Mouse (Mus musculus) heart, embryonic 14.5 days (tissue): ENCODE measurements around the gene Gpbar1. TPM values are rescaled to one million over a fixed set of nuclear protein-coding genes. Genes with fewer than 3 reads are reported as not detected.

Experiments
- ATAC-seq: fragments of 200-750 bp; cut with Nextera tagmentation; 2 replicates; pipeline ENCODE4 v1.8.0; 2017; ENCODE audit warnings: low read depth, moderate TSS enrichment; ENCODE audit not compliant: insufficient number of reproducible peaks, insufficient read depth, low FRiP score
- H3K27ac ChIP-seq, 2 experiments: fragments of 200-500 bp in 1 of 2; fragments of 300-500 bp in 1 of 2; sonication (generic) in 1 of 2; replicated peaks in 1 of 2; 2 replicates each; pipeline ENCODE4 v1.5.1; 2012 to 2014; ENCODE audit warnings: low read depth in 2 of 2, low read length in 2 of 2, control low read depth in 1 of 2, mild to moderate bottlenecking in 1 of 2, mixed read lengths in 1 of 2; ENCODE audit not compliant: control insufficient read depth in 1 of 2, insufficient read depth in 1 of 2
- H3K27me3 ChIP-seq: fragments of 300-500 bp; sonication (generic); 2 replicates; pipeline ENCODE4 v1.6.1; 2014; ENCODE audit warnings: mild to moderate bottlenecking, low read length, control low read depth; ENCODE audit not compliant: control insufficient read depth, insufficient read depth
- H3K36me3 ChIP-seq: fragments of 300-500 bp; sonication (generic); 2 replicates; pipeline ENCODE4 v1.6.1; 2014; ENCODE audit warnings: mild to moderate bottlenecking, control low read depth, low read length, mixed read lengths; ENCODE audit not compliant: control insufficient read depth, insufficient read depth
- H3K4me1 ChIP-seq, 2 experiments: fragments of 200-500 bp in 1 of 2; fragments of 300-500 bp in 1 of 2; sonication (generic) in 1 of 2; 2 replicates each; pipeline ENCODE4 v1.6.1; 2012 to 2014; ENCODE audit warnings: low read length in 2 of 2, control low read depth in 1 of 2, mixed read lengths in 1 of 2; ENCODE audit not compliant: control insufficient read depth in 2 of 2, insufficient read depth in 2 of 2
- H3K4me2 ChIP-seq: fragments of 300-500 bp; sonication (generic); 2 replicates; pipeline ENCODE4 v1.6.1; 2014; ENCODE audit warnings: mild to moderate bottlenecking, low read length
- H3K4me3 ChIP-seq, 2 experiments: fragments of 200-500 bp in 1 of 2; fragments of 300-500 bp in 1 of 2; sonication (generic) in 1 of 2; 2 replicates each; pipeline ENCODE4 v1.5.1; 2012 to 2014; ENCODE audit warnings: low read length in 2 of 2, mild to moderate bottlenecking in 2 of 2, control low read depth in 1 of 2, low read depth in 1 of 2, moderate library complexity in 1 of 2; ENCODE audit not compliant: control insufficient read depth in 1 of 2, insufficient read depth in 1 of 2
- H3K9ac ChIP-seq: fragments of 300-500 bp; sonication (generic); 2 replicates; pipeline ENCODE4 v1.6.1; 2014; ENCODE audit warnings: mild to moderate bottlenecking, low read length
- H3K9me3 ChIP-seq: fragments of 300-500 bp; sonication (generic); 2 replicates; pipeline ENCODE4 v1.6.1; 2016; ENCODE audit warnings: low read length, control low read depth; ENCODE audit not compliant: control insufficient read depth
- WGBS: fragments of 180-500 bp; shearing (Covaris S2); extraction: QIAGEN DNeasy Blood & Tissue Kit; methylation state at CpG from one replicate; pipeline ENCODE4 v1.1.7; 2014; 5-methylcytosine and 5-hydroxymethylcytosine counted together
- polyA plus RNA-seq: library from polyadenylated mRNA; unstranded; fragments of >200 nt; fragmentation: Nextera tagmentation; extraction: Ambion mirVana; gene quantifications from 2 replicates; pipeline ENCODE4 v1.2.1, GENCODE M21; 2014

Gene Gpbar1
- polyA plus RNA-seq, 1 experiment from 2014 or later, result 0.69 TPM

DNA sequence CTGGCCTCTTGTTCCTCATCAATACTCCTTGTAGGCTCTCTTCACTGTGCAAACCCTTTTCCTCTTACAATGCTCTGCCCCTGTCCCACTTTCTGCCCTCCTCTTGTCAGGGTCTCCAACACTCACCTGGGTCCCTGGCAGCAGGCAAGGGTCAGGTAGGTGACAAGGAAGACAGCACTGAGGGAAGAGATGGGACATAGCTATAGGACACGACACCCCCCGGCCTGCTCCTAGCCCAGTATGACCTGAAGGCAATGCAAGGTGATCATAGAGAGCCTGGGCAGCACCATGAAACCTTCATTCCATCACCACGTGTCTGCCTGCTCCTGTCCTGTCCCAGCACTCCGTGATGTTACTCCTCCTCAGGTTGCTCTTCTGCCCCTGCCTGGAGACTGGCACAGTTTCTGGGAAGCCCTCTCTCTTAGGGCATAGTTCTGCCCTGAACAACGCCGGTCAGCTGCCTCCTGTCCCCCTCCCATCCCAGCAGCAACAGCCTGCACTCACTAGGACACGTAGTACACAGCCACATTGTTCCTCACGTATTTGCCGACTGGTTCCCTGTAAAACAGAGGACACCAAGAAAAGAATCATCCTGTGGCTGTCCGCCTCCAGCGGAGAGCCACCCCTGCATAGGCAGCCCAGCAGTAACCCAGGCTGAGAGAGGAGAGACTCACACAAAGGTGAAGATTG is 14.1 kb downstream of the Gpbar1 start:
- no peaks in the 10 kb centered on the region for H3K9me3 ChIP-seq
- H3K4me2 ChIP-seq, result no peak overlapping the region
- no peak overlapping the region for H3K9ac ChIP-seq
- peaks cover 72 to 88% of the 10 kb centered on the region in 2 experiments for H3K4me1 ChIP-seq
- ATAC-seq, result no peak
- H3K27ac ChIP-seq, result no peak overlapping the region
- H3K27me3 ChIP-seq, result no peaks in the 10 kb centered on the region
- no peak overlapping the region for H3K4me3 ChIP-seq
- peaks cover 65% of the 10 kb centered on the region for H3K36me3 ChIP-seq
- WGBS, result 82% methylated on average over 11 of the region's 11 CpGs

DNA sequence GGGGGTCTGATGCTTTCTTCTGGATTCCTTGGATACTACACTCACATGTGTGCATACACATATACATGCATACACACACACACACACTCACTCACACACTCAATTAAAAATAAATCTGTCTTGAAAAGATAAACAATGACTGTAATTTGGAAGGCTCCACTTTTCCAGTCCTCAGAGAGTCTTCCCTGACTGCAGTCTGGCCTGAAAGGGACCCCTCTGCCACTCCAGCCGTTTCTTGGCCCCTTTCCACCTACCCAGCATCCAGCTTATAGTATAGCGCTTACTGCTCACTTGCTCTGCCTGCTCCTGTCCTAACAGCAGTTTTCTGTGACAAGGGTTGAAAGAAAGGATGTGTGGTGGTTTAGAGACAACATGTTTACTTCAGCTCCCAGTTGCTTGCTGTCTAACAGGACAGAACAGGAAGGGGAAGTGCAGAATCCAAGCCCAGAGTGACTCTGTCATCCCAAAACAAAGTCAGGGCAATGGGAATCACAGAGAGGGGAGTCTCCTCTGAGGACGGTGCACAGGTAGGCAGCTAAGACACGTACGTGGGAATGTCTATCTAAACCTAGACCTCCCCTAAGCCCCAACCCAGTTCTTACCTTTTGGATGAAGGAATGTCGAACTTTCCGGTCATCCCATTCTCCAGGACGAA is 15.1 kb downstream of the Gpbar1 start:
- Histone ChIP-seq H3K9ac (peak overlapping the region; percentile 4; the same call in 1 of the 2 replicates), H3K27ac (peak overlapping the region; percentile 2 to 100; a peak in 2 of 4 replicates), H3K4me1 (peaks cover 80 to 91% of the 10 kb centered on the region in 2 experiments), H3K36me3 (peaks cover 67% of the 10 kb centered on the region), H3K9me3 (no peaks in the 10 kb centered on the region), H3K4me3 (no peak overlapping the region), H3K27me3 (no peaks in the 10 kb centered on the region), H3K4me2 (no peak overlapping the region)
- no peak for ATAC-seq
- 72% methylated on average over 8 of the region's 8 CpGs for WGBS

- H3K36me3 ChIP-seq, result peaks cover 60% of the 10 kb centered on the region
- H3K9me3 ChIP-seq, result no peaks in the 10 kb centered on the region
- peaks cover 82 to 91% of the 10 kb centered on the region in 2 experiments for H3K4me1 ChIP-seq
- no peak overlapping the region for H3K9ac ChIP-seq
- H3K4me2 ChIP-seq, result no peak overlapping the region; the same call in 1 of the 2 replicates
- ATAC-seq, result no peak
- H3K4me3 ChIP-seq, result no peak overlapping the region
- H3K27me3 ChIP-seq, result no peaks in the 10 kb centered on the region
- WGBS, result 56% methylated on average over 3 of the region's 3 CpGs
- peak overlapping the region; percentile 2 to 100; a peak in 3 of 4 replicates for H3K27ac ChIP-seq
Observed at GRCm38 (mm10) chr1:74294090-74294643, 15.8 kb downstream of the Gpbar1 start.

GRCm38 (mm10) chr1:74294733-74295455 is 16.5 kb downstream of the Gpbar1 start:
- H3K4me2 ChIP-seq, result peak overlapping the region; percentile 74
- H3K9me3 ChIP-seq, result no peaks in the 10 kb centered on the region
- WGBS, result 65% methylated on average over 6 of the region's 6 CpGs
- no peak overlapping the region for H3K4me3 ChIP-seq
- ATAC-seq, result no peak
- H3K36me3 ChIP-seq, result peaks cover 55% of the 10 kb centered on the region
- peaks cover 79 to 91% of the 10 kb centered on the region in 2 experiments for H3K4me1 ChIP-seq
- H3K27ac ChIP-seq, result peak overlapping the region; percentile 98 to 100
- H3K9ac ChIP-seq, result peak overlapping the region; percentile 28; the same call in 1 of the 2 replicates
- H3K27me3 ChIP-seq, result no peaks in the 10 kb centered on the region

GRCm38 (mm10) chr1:74295456-74296171 is 17.3 kb downstream of the Gpbar1 start:
- peaks cover 52% of the 10 kb centered on the region for H3K36me3 ChIP-seq
- no peaks in the 10 kb centered on the region for H3K27me3 ChIP-seq
- H3K4me2 ChIP-seq, result peak overlapping the region; percentile 74
- ATAC-seq, result peak; percentile 85
- 3% methylated on average over 9 of the region's 9 CpGs for WGBS
- H3K4me1 ChIP-seq, result peaks cover 72 to 92% of the 10 kb centered on the region in 2 experiments
- H3K4me3 ChIP-seq, result peak overlapping the region; percentile 26 to 36
- H3K9ac ChIP-seq, result peak overlapping the region; percentile 77
- no peaks in the 10 kb centered on the region for H3K9me3 ChIP-seq
- H3K27ac ChIP-seq, result peak overlapping the region; percentile 98 to 100

- Histone ChIP-seq H3K4me2 (peak overlapping the region; percentile 74), H3K4me3 (peak overlapping the region; percentile 8 to 36; a peak in 3 of 4 replicates), H3K27ac (peak overlapping the region; percentile 98 to 100), H3K9me3 (no peaks in the 10 kb centered on the region), H3K27me3 (no peaks in the 10 kb centered on the region), H3K4me1 (peaks cover 66 to 90% of the 10 kb centered on the region in 2 experiments), H3K9ac (peak overlapping the region; percentile 77), H3K36me3 (peaks cover 49% of the 10 kb centered on the region)
- 18% methylated on average over 6 of the region's 6 CpGs for WGBS
- ATAC-seq, result no peak
Observed at GRCm38 (mm10) chr1:74296477-74296876, 18.1 kb downstream of the Gpbar1 start.
